Mouse (Mus musculus) cerebellum, adult (tissue): ENCODE data around the gene Tacr2.

Source experiments
- ATAC-seq: cut with Nextera tagmentation; 2 replicates; pipeline ENCODE4 v1.9.2; 2017; ENCODE audit warnings: mild to moderate bottlenecking, moderate library complexity, mixed read lengths; ENCODE audit not compliant: insufficient number of reproducible peaks, low FRiP score, low TSS enrichment

The Tacr2 gene

DNA sequence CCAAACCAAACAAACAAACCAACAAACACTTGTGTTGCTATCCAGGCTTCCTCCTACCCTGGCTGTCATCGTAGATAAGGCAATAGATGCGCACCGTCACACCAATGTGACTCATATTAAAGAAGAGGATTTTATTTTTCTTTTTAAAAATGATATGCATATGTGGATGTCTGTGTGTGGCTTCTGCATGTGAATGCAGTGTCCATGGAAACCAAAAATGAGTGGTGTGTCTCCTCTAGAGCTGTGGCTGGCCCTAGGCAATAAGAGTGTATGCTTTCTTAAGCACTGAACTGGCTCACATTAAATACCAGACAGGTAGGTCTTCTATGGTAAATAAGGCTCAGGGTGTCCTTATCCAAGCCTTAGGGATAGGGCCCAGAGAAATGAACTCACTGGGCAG lies 13.6 kb upstream of the Tacr2 start:
- ATAC-seq: no peak

DNA sequence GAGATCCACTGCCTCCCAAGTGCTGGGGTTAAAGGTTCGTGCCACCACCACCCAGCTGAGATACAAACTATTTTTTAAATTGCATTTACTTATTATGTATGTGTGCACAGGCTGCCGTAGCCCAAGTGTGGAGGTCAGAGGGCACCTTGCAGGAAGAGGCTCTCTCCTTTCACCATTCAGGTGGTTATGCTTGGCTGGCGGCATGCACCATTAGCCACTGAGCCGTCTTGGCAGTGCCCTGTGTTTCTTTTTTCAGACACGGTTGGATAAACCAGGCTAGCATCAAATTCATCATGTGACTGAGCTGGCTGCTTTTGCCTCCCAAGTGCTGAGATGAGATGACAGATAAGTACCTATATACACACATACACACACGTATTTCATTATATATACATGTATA lies 13.0 kb upstream of the Tacr2 start:
- ATAC-seq: no peak

DNA sequence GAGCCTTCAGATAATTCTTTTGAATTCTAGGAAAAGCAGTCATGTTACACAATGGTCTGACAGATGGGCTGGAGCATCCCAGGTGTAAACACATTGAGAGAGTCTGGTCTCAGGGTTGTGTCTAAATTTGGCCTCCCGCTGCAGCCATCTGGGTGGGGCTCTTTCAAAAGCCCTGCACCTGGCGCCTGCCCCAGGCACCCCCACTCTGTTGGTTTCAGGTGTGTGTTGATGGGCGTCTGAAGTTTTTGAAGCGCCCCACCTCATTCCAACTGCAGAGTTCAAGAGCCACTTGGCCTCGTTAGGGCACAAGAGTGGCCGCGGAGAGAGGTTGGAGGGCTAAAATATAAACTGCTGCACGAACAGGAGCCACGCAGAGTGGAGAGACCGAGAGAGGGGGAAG lies 9.9 kb upstream of the Tacr2 start:
- no peak for ATAC-seq

DNA sequence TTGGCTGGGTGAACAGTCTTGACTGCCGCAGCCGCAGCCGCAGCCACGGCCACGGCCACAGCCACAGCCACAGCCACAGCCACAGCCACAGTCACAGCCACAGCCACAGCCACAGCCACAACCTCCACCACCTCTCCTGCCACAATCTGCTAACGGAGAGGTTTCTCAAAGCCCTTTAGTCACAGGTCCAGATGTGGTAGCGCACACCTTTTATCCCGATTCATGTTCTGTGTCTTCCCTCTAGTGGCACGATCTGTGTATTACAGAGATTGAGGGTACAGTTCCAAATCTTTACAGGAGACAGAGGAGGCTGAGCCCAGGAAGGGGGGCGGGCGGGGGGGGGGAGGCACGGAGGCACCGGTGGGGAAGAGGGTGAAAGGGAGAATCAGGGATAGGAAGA lies 9.3 kb upstream of the Tacr2 start:
- ATAC-seq: no peak

DNA sequence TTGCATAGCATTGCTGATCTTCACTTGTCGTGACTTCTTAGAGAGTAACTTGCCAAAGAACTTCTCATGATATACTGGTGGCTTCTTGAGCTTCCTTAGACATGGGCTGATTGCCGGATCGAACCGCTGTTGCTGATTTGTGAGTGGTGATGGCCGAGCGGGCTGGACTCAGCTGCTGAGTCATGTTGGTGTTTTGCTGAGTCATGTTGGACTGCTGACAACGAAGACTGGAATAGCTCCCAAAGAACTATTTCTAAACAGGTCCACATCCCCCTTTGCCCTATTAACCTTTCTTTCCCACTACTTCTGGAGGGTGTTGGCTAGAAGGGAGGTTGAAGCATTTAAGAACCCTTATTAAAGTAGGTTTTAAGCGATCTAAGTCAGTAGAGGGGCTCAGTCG lies 8.2 kb upstream of the Tacr2 start:
- no peak for ATAC-seq

DNA sequence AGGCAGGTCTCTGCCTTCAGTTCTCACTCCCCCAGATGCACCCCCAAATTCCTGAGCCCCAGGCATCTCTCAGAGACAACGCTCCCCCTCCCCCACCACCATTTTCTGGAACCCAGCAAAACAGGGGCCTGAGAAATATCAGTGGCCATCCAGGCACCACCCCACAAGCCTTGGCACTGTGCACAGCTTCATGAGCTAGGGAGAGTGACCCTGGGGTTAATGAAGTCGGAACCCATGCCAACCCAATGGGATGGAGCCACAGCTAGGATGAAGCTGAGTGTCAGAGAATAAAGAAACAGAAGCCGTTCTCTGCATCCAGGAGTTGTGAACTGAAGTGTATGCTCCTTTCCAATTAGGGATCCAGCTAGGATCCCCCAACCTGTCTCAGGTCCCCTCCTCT lies 5.1 kb upstream of the Tacr2 start:
- no peak for ATAC-seq

DNA sequence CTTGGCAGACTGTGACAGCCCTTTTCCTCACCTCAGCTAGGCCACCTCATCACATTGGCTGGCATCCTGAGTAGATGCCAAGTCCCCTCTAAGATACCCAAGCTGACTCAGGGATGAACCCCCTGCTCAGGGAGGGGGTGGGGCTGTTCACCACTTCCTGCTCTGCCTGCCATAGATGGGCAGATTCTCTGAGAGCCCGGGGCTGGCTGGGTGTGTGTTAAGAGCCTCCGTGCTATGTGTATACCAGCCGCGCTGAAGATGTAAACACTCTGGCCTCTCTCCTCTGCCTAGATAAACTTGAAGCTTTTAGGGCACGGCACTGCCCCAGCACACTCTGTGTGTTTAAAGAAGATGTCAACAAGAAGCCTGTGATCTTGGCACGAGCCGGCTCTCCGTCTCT lies 4.4 kb upstream of the Tacr2 start:
- no peak for ATAC-seq

DNA sequence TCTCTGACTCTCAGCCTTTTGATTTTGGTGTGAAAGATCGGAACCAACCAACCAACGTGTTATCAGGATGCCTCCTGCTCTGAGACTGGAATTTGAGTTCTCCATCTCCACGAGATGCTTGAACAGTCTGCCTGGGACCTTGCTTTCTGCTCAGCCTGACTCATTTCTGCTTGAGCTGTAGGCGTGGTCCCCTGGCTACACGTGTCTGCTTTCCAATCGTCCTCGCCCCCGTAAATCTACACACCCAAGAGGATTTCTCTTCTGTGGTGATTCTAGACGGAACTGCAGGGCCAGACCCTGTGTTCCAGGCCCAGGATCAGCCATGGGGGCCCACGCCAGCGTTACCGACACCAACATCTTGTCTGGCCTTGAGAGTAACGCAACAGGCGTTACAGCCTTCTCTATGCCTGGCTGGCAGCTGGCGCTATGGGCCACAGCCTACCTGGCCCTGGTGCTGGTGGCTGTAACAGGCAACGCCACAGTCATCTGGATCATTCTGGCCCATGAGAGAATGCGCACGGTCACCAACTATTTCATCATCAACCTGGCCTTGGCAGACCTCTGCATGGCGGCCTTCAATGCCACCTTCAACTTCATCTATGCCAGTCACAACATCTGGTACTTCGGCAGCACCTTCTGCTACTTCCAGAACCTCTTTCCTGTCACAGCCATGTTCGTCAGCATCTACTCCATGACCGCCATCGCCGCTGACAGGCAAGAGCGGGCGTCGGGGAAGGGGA lies 428 bp downstream of the Tacr2 start:
- ATAC-seq: no peak

DNA sequence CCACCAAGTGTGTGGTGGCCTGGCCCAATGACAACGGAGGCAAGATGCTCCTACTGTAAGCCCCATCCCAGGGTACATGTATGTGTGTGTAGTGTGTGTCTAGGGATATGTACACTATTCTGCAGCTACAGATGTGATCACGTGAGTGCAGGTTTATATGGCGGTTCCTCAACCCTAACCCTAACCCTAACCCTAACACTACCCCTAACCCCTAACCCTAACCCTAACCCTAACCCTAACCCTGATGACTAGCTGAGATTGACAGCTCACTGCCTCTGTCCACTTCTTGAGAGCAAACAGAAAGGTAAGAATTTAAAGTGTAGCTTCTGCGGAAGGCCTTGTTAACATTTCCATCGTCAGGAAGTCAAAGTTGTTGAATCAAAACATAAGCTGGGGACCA lies 6.1 kb downstream of the Tacr2 start:
- ATAC-seq: no peak

DNA sequence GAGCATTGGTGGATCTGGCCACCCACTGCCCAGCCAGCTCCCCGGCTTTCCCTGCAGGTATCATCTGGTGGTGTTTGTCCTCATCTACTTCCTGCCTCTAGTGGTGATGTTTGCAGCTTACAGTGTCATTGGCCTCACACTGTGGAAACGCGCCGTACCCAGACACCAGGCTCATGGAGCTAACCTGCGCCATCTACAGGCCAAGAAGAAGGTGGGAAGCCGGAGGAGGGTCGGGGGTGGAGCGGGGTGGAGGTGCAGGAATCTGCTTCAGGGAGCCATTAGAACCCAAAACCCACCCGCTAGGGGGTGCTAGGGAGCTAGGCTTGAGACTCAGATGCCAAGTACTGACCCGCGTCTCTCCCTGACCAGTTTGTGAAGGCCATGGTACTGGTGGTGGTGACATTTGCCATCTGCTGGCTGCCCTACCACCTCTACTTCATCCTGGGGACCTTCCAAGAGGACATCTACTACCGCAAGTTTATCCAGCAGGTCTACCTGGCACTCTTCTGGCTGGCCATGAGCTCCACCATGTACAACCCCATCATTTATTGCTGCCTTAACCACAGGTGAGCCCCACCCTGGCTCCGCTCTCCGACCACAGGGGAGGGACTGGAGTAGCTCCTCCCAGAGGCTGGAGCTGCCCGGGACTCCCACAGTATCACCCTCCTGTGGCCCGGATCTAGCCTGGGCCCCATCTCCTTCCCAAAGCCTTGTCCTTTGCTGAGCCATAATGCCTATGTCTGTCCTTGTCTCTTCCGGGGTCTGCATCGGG lies 9.1 kb downstream of the Tacr2 start:
- ATAC-seq: peak; percentile 88

DNA sequence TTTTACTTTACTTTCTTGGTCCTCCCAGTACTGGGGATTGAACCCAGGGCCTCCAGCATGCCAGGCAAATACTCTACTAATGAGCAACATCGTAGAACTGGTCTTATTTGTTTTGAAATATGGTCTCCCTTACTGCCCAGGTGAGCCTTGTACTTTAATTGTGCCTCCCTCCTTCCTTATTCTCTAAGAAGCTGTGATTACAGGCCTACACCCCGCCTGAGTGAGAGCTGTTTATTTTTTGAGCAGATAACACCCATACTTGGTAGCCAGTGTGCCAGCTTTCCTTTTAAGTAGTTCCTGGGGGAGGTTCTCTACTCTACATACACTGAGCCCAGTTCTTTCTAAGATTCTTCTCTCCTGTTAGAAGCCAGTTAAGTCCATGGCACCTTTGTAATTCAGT lies 12.1 kb downstream of the Tacr2 start:
- no peak for ATAC-seq

DNA sequence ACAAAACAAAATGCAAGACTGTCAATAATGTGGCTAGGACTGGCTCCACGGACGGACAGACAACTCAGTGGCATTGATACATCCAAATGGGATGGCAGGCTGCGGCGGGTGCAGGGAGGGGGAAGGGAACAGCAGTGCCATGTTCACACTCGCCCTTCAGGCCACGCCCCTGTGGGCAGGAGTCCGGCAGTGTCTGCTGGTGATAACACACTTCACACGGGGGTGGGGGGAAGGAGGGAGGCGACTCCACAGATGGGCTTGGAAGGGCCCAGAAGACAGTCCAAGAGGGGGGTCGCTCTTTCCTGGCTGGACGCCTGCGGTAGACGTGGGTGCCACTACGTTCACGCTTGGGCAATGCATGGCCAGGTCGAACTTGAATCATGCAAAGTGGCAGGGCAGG lies 17.0 kb downstream of the Tacr2 start:
- no peak for ATAC-seq

DNA sequence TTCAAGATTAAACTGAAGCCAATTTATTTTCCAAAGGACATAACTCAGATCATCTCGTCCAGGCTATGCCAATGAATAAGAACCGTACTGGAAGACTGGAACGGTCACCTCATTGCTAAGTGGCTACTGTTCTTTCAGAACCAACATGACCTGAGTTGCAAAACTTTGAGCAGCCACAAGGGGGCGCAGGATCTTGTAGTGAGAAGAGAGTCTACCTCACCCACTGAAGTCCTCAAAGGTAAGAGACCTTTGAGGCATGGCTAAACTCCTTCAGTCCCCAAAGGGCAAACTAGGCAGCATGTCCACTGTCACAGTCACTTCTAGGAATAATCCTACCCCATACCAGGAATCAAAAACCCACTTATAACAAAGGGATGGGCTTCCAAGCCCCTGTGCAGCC lies 23.0 kb downstream of the Tacr2 start:
- peak; percentile 59; the same call in 1 of the 2 replicates for ATAC-seq

DNA sequence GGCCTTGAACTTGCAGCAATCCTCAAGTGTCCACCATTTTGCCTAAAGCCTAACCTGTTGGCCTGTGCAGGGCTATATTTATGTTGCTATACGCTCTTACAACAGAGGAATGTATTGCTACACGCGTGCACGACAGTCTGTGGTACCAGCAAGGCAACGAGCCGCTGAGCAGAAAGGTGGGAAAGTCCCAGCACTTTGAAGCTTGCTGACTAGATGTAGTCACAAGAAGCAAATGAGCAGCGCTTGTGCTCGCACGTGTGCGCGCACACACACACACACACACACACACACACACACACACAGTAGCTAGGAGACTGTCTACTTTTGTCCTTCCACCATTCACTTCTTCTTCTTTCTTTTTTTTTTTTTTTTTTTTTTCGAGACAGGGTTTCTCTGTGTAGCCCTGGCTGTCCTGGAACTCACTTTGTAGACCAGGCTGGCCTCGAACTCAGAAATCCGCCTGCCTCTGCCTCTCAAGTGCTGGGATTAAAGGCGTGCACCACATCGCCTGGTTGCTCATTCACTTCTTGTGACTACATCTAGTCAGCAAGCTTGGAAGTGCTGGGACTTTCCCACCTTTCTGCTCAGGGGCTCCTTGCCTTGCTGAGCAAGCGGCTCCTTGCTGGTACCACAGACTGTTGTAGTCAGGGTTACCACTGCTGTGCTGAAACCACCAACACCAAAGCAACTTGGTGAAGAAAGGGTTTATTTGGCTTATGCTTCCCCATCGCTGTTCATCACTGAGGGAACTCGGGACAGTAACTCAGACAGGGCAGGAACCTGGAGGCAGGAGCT lies 25.5 kb downstream of the Tacr2 start:
- ATAC-seq: no peak

DNA sequence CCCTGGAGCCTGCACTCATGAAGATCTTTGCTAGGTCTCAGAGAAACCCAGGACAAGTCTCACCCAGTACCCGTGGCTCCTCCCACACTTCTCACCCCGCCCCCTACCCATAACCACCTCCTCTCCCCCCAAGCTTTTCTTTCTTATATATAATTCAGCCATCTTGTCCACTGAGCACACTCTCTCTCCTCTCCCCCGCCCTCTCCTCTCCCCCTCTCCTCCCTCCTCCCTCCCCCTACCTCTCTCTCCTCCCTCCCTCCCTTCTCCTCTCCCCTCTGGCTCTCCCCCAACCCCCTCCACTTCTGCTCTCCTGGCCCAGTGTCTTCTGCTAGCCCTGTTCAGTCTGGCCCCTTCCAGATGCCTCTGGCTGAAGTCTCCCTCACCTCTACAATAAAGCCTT lies 26.8 kb downstream of the Tacr2 start:
- ATAC-seq: no peak

DNA sequence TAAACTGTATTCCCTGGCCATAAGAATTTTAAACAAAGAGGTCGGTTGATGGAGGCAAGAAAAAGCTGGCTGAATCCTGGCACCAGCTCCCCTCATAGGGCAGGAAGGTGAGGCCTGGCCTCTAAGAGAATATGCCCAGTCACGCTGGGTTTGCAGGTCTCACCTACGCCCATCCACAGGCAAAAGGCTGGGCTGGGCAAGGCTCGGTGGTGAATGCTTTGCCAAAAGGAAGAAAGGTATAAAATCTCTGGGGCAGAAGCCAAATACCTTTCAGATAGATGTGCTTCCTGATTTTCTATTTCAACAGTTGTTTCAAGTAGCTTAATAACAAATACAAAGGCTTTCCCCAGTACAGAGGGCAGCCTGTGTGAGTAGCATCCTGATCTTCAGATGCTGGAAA lies 27.4 kb downstream of the Tacr2 start:
- no peak for ATAC-seq

DNA sequence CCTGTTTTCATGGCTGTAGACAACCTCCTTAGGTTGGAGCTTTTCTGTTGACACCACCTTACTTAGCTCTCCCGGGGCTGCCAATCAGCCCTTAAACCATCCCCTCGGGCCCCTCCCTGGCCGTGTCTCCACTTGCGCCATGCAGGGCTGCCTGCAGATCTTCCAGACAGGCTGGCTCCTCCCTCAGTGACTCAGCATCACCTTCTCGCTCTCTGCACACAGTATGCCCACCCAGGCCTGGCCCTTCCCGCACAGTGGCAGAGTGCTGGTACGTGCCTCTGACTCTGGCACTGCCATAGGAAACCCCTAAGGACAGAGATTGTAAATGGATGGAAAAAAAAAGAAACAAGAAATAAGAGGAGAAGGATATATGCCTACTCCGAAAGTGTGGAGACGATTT lies 30.5 kb downstream of the Tacr2 start:
- no peak for ATAC-seq

DNA sequence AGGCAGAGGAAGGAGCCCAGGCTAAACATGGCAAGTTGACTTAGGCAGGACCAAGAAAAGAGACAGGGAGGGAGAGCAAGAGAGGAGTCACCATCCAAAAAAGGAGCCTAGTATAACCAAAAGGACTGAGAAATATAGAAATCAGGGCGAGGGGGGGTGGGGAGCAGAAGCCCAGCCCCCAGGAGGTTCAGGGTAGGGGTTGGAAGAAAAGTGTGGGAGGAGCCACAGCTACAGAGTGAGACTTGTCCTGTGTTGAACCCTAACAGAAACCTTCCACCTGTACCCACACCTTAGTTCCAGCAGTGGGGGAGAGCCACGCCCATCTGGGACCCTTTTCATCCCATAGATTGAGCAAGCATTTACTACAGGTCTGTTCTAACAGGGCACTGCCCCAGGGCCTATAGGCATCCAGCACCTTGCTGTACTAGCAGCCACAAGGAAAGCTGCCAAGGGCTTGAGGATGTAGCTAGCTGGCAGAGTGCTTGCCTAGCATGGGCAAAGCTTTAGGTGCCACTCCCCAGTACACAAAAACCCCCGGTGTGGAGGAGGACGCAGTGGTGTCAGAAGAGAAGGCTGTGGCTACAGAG lies 31.1 kb downstream of the Tacr2 start:
- ATAC-seq: no peak

DNA sequence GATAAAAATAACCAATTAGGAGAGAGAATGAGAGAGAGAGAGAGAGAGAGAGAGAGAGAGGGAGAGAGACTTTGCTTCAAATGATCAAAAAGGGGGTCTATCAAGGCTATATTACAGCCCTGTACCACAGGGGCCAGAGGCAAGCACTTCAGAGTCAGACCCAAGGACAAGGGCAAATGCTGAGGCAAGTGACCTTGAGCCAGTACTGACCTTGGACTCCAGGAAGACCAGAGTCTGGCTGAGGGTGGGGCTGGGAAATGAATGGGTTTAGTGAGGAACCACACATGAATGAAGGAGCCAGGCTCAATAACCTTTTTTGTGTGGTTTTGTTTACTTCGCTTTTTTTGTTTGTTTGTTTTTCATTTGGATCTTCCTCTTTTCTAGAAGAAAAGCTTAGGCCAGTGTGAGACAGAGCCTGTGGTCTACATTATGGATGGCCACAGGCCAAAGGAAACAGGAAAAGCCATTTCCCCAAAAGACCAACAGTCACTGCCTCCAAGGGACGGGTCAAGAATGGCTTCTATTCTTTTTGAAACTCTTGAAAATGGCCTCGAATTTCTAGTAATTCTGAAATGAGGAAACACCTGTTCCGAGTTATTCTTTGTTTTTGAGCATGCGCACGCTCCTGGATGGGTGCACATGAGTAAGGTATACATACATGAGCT lies 35.4 kb downstream of the Tacr2 start:
- ATAC-seq: no peak

DNA sequence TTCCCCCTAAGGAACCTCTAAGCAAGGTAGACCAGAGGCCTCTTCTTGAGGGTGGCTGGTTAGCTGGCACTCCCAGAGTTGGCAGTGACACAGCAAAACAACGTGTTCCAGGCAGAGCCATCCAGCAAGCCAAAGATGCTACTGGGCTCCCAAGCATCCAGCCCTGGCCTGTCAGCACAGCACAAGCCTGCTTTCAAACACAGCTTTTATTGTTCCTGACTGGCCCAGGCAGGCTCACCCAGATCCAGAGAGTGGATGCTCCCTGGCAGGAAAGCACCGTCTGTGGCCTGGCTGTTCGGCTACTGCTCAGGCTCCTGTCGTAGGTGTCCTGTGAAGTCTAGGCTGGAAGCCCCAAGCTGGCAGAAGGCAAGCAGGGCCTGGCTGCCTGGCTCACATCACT lies 41.9 kb downstream of the Tacr2 start:
- peak; percentile 59 for ATAC-seq
